Mouse (Mus musculus) stomach, postnatal 0 days (tissue): Measurements from ENCODE around the gene Steap4. TPM values are rescaled to one million over a fixed set of nuclear protein-coding genes. Genes with fewer than 3 reads are reported as not detected.
"Not testable (repeated sequence)": the region's sequence is repeated elsewhere in the genome, so short reads cannot be mapped to it uniquely, and the experiment has no call there.

ENCODE experiments used
- ATAC-seq: fragments of 200-750 bp; cut with Nextera tagmentation; 2 replicates; pipeline ENCODE4 v1.8.0; 2017; ENCODE audit not compliant: low FRiP score, low TSS enrichment
- DNase-seq: peaks from one replicate; pipeline ENCODE4 v3.0.0-alpha.2; 2016; ENCODE audit warnings: low spot score
- H3K27ac ChIP-seq: fragments of 300-500 bp; sonication (generic); replicated peaks from 2 replicates; pipeline ENCODE4 v1.5.1; 2014; ENCODE audit warnings: mild to moderate bottlenecking, control low read depth
- H3K27me3 ChIP-seq: fragments of 300-500 bp; sonication (generic); 2 replicates; pipeline ENCODE4 v1.6.1; 2014; ENCODE audit warnings: low read length; ENCODE audit not compliant: control insufficient read depth, insufficient read depth
- H3K36me3 ChIP-seq: fragments of 300-500 bp; sonication (generic); 2 replicates; pipeline ENCODE4 v1.6.1; 2014; ENCODE audit warnings: low read length, mixed read lengths; ENCODE audit not compliant: control insufficient read depth, insufficient read depth
- H3K4me1 ChIP-seq: fragments of 300-500 bp; sonication (generic); replicated peaks from 2 replicates; pipeline ENCODE4 v1.6.1; 2014; ENCODE audit warnings: antibody characterized with exemption; ENCODE audit not compliant: control insufficient read depth, insufficient read depth
- H3K4me2 ChIP-seq: fragments of 300-500 bp; sonication (generic); replicated peaks from 2 replicates; pipeline ENCODE4 v1.6.1; 2014; ENCODE audit warnings: low read depth, mild to moderate bottlenecking, control low read depth, moderate library complexity
- H3K4me3 ChIP-seq: fragments of 300-500 bp; sonication (generic); 2 replicates; pipeline ENCODE4 v1.5.1; 2014; ENCODE audit warnings: low read depth, low read length, control low read depth
- H3K9ac ChIP-seq: fragments of 300-500 bp; sonication (generic); 2 replicates; pipeline ENCODE4 v1.6.1; 2014; ENCODE audit warnings: mild to moderate bottlenecking, low read length, control low read depth, mixed read lengths
- H3K9me3 ChIP-seq: fragments of 300-500 bp; sonication (generic); 2 replicates; pipeline ENCODE4 v1.6.1; 2016; ENCODE audit warnings: low read length; ENCODE audit not compliant: control insufficient read depth
- CTCF ChIP-seq: IDR thresholded peaks from 2 replicates; pipeline ENCODE4 v1.5.1; 2016; ENCODE audit warnings: antibody characterized with exemption, low read depth, mild to moderate bottlenecking, moderate library complexity
- EP300 ChIP-seq: optimal IDR thresholded peaks from 2 replicates; pipeline ENCODE3; 2016; ENCODE audit warnings: antibody characterized with exemption
- WGBS: fragments of 180-500 bp; shearing (Covaris S2); extraction: QIAGEN DNeasy Blood & Tissue Kit; methylation state at CpG from one replicate; pipeline ENCODE4 v1.1.7; 2014; 5-methylcytosine and 5-hydroxymethylcytosine counted together
- polyA plus RNA-seq: library from polyadenylated mRNA; unstranded; fragments of >200 nt; fragmentation: Nextera tagmentation; extraction: Ambion mirVana; gene quantifications from 2 replicates; pipeline ENCODE4 v1.2.1, GENCODE M21; 2015

Gene Steap4
- polyA plus RNA-seq, 1 experiment from 2014 or later, result 3.7 TPM

DNA sequence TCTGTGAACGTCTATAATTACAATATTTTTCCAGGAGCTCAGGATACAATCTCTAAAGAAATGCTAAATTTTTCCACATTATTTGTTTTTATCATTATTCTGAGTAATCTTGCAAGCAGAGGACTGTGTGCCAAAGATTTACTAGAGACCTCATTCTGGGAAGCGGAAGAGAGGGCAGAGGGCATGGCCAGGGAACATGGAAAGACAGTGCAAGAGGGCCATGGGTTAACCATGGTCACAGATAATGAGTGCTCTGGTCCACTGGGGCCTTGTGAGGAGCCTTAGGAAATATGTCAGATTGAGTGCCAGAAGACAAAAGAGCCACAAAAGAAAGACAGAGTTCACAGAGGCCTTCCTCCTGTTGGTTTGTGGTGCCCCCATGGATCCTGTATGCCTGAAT lies 12.0 kb downstream of the Steap4 start:
- H3K4me1 ChIP-seq, result no peaks in the 10 kb centered on the region
- WGBS, result 67% methylated on average over 2 of the region's 2 CpGs
- TF ChIP-seq CTCF (no peak), EP300 (no peak)

DNA sequence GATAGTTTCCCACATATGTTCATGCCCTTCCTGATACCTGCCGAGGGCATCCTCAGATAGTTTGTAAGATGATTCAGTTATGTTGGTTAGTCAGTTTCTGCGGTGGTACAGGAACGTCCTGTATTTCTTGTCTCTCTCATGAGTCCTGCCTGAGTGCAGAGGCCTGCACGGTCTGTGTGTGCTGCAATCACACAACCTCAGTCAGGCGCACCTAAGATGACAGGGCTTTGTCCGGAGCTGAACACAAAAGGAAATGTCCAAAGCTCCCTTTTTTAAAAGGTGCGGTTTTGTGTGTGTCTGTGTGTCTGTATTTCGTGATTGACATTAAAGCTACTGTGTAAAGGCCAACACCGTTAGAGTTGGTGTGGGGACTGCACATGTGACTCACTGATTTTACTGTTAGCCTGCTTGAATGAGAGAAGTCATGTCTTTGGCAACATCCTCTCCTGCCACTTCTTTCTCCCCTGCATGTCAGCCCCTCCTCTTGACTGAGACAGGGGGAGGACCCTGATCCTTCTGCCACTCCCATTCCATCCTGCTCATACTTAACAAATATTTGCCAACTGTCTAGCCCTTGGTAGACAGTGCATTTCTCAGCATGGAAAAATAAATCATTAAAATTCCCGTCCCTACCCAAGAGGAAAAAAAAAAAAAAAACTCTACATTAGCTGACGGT lies 14.4 kb downstream of the Steap4 start:
- Histone ChIP-seq H3K4me1 (no peaks in the 10 kb centered on the region), H3K27me3 (no peaks in the 10 kb centered on the region), H3K36me3 (no peaks in the 10 kb centered on the region), H3K4me2 (no peak overlapping the region), H3K27ac (no peak overlapping the region), H3K4me3 (no peak overlapping the region), H3K9me3 (no peaks in the 10 kb centered on the region), H3K9ac (no peak overlapping the region)
- TF ChIP-seq CTCF (no peak), EP300 (no peak)
- WGBS, result 63% methylated on average over 11 of the region's 11 CpGs
- ATAC-seq, result no peak
- DNase-seq, result no peak

More for the DNA sequence above, 12.0 kb downstream of the Steap4 start:
- no peak for ATAC-seq
- Histone ChIP-seq H3K27me3 (no peaks in the 10 kb centered on the region), H3K27ac (no peak overlapping the region), H3K4me3 (no peak overlapping the region), H3K9ac (no peak overlapping the region), H3K9me3 (no peaks in the 10 kb centered on the region), H3K4me2 (no peak overlapping the region), H3K36me3 (no peaks in the 10 kb centered on the region)
- DNase-seq, result no peak

DNA sequence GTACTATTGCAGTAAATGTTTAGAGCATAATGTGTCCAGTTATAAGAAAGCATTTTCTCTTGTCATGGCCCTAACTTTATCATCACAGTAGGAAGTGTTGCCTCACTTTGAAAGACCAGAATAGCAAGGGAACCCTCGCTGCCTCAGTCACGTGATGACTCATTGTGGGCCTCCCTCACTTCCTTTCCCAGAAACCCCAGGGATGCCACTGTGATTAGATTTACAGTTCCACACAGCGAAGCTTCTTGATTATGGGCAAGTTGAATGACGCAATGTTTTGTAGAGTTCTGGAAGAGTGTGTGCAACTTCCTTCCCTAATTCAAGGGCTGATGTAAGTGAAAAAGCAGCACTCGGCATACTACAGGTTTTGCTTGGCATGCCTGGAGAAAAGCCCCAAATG lies 20.3 kb downstream of the Steap4 start:
- H3K9ac ChIP-seq, result no peak overlapping the region
- no peaks in the 10 kb centered on the region for H3K27me3 ChIP-seq
- TF ChIP-seq CTCF (no peak), EP300 (no peak)
- H3K4me1 ChIP-seq, result no peaks in the 10 kb centered on the region
- H3K27ac ChIP-seq, result no peak overlapping the region
- no peak overlapping the region for H3K4me2 ChIP-seq
- H3K36me3 ChIP-seq, result no peaks in the 10 kb centered on the region
- no peak for ATAC-seq
- WGBS, result 72% methylated on average over 5 of the region's 5 CpGs
- DNase-seq, result no peak
- no peak overlapping the region for H3K4me3 ChIP-seq
- no peaks in the 10 kb centered on the region for H3K9me3 ChIP-seq

DNA sequence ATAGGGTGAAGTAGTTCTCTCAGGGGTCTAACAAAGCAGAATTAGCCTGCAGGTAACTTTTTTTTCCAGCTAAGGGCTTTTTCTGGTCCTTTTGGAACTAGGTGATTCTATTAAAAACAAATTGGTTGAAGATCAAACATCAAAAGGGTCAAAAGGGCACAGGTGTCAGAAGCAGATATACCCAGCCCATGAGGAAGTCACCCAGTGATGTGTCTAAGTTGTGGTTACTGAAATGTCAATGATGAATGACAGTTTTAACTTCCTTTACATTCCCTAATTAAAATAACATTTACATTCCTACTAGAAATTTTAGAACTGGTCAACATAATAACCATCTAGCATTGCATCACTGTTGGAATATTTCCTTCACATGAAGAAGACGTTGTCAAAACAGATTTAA lies 27.7 kb downstream of the Steap4 start:
- 62% methylated on average over 1 of the region's 1 CpGs for WGBS
- H3K9me3 ChIP-seq, result no peaks in the 10 kb centered on the region
- no peak overlapping the region for H3K4me3 ChIP-seq
- H3K27ac ChIP-seq, result no peak overlapping the region
- H3K27me3 ChIP-seq, result no peaks in the 10 kb centered on the region
- DNase-seq (no peak), ATAC-seq (no peak)
- no peak for TF ChIP-seq CTCF
- no peaks in the 10 kb centered on the region for H3K36me3 ChIP-seq
- H3K4me2 ChIP-seq, result no peak overlapping the region
- H3K4me1 ChIP-seq, result no peaks in the 10 kb centered on the region
- H3K9ac ChIP-seq, result no peak overlapping the region

DNA sequence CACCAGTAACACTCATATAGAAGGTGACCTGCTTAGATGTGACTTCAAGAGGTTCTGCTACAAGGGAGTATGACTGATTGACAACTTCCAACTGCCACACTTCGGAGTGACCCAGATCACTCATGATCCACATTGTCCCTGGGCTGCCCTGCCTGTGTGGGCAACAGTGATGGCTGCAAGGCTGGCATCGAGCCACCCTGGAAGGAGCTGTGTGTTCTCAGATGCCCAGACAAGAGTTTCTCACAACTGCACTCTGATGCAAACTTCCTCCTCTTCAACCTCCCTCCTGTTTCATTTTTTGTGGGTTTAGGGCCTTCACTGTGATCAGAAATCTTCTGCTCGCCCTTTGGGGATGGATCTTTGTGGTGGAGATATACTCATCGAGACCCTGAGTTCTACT lies 28.2 kb downstream of the Steap4 start:
- Histone ChIP-seq H3K27ac (no peak overlapping the region), H3K36me3 (no peaks in the 10 kb centered on the region), H3K9me3 (no peaks in the 10 kb centered on the region), H3K27me3 (no peaks in the 10 kb centered on the region), H3K4me1 (no peaks in the 10 kb centered on the region), H3K9ac (no peak overlapping the region), H3K4me2 (no peak overlapping the region), H3K4me3 (no peak overlapping the region)
- no peak for DNase-seq
- TF ChIP-seq CTCF (no peak), EP300 (no peak)
- ATAC-seq, result no peak
- 83% methylated on average over 4 of the region's 4 CpGs for WGBS

DNA sequence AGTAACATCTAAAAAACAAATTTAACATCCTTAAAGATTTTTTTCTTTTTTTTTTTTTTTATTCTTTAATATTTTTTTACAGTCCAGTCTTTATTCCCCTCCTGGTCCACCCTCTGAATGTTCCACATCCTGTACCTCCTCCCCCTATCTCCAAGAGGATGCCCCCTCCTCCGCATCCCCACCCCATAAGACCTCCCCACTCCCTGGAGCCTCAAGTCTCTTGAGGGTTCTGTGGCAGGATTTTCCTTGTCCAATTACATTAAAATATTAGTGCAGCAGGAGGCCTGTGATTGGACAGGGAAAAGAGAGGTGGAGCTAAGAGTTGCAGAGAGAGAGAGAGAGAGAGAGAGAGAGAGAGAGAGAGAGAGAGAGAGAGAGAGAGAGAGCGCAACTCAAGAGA lies 31.4 kb downstream of the Steap4 start:
- H3K4me2 ChIP-seq, result not testable (repeated sequence)

More for the DNA sequence above, 31.4 kb downstream of the Steap4 start:
- H3K27ac ChIP-seq, H3K4me1 ChIP-seq, H3K36me3 ChIP-seq, H3K27me3 ChIP-seq, H3K9ac ChIP-seq, ATAC-seq, DNase-seq, H3K9me3 ChIP-seq, H3K4me3 ChIP-seq: not testable (repeated sequence)
- WGBS, result 80% methylated on average over 2 of the region's 2 CpGs
